Mouse (Mus musculus) erythroblast, embryonic 14.5 days (primary cell): ENCODE data around the gene Ncs1.

Experiments used
- GATA1 ChIP-seq: IDR thresholded peaks from 2 replicates; pipeline ENCODE4 v1.6.1; 2012; ENCODE audit warnings: low read length, inconsistent platforms, mixed read lengths
- TAL1 ChIP-seq: IDR thresholded peaks from 3 replicates; pipeline ENCODE4 v1.6.1; 2012; ENCODE audit warnings: low read length, inconsistent platforms, mixed read lengths

GRCm38 (mm10) chr2:31258609-31259366 lies 13.2 kb downstream of the Ncs1 start:
- TF ChIP-seq GATA1: no peak
- no peak for TF ChIP-seq TAL1
